ENCODE assay signal across 8 mouse cellular contexts in the genomic region with DNA sequence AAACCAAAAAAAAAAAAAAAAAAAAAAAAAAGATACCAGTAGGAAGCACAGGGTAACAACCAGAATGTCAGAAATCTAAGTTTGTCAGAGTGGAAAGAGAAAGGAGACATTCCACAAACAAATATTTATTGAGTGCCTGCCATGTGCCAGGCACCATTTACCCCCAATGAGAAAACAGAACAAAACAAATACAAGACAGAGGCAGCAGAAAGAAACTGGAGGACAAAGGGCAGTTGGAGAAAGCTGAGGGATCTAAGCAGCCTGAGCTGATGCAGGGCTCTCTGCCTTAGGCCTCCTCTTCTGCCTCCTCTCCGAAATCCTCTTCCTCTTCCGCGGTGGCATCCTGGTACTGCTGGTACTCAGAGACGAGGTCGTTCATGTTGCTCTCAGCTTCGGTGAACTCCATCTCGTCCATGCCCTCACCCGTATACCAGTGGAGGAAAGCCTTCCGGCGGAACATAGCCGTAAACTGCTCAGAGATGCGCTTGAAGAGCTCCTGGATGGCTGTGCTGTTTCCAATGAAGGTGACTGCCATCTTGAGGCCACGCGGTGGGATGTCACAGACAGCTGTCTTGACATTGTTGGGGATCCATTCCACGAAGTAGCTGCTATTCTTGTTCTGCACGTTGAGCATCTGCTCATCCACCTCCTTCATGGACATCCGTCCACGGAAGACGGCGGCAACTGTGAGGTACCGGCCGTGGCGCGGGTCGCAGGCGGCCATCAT. TPM values are rescaled to one million over a fixed set of nuclear protein-coding genes. Genes with fewer than 3 reads are reported as not detected.
DNase-seq lines count a peak whose midpoint lies in the region; ATAC-seq and TF ChIP-seq lines count a peak whose summit lies in the region.

No protein-coding gene starts in this region.

- H3K27ac ChIP-seq in heart, embryonic 14.5 days (replicated peaks in 1 of 2; ENCODE audit: control insufficient read depth in 1 of 2, insufficient read depth in 1 of 2, low read depth in 2 of 2, low read length in 2 of 2), result no peak overlapping the region
- no peak overlapping the region for H3K27ac ChIP-seq in CH12.LX (ENCODE audit: insufficient read depth, low read depth)
- H3K27ac ChIP-seq in embryonic facial prominence, embryonic 10.5 days (replicated peaks), result peak overlapping the region; percentile 95; the same call in 1 of the 2 replicates
- 0 out of 2 replicates have a peak overlapping the region, but pooled peaks have one; percentile 36 for H3K27ac ChIP-seq in intestine, postnatal 0 days (ENCODE audit: low read depth, low read length)

- TF ChIP-seq RAD21 in CH12.LX (IDR thresholded peaks at IDR 0.05; ENCODE audit: low read depth, low read length), result no peak

- H3K79me2 ChIP-seq in CH12.LX (replicated peaks; ENCODE audit: control insufficient read depth, extremely low read depth, insufficient read depth, poor library complexity, severe bottlenecking), result peaks cover 38% of the 10 kb centered on the region
- peaks cover 44% of the 10 kb centered on the region for H3K79me2 ChIP-seq in myocyte (ENCODE audit: control insufficient read depth, insufficient read depth)

- 75% methylated on average over 26 of the region's 26 CpGs for WGBS in heart, embryonic 14.5 days
- 83% methylated on average over 26 of the region's 26 CpGs for WGBS in embryonic facial prominence, embryonic 10.5 days
- WGBS in intestine, postnatal 0 days, result 56% methylated on average over 26 of the region's 26 CpGs

- peak overlapping the region; percentile 4 for H3ac ChIP-seq in myocyte (ENCODE audit: control insufficient read depth, insufficient read length)

- ATAC-seq in heart, embryonic 14.5 days (ENCODE audit: insufficient number of reproducible peaks, insufficient read depth, low FRiP score, low read depth), result no peak
- ATAC-seq in intestine, postnatal 0 days, result no peak

- H3K9me3 ChIP-seq in heart, embryonic 14.5 days (ENCODE audit: control insufficient read depth, low read length), result no peaks in the 10 kb centered on the region
- H3K9me3 ChIP-seq in CH12.LX (replicated peaks; ENCODE audit: low read length), result peaks cover 1% of the 10 kb centered on the region
- no peaks in the 10 kb centered on the region for H3K9me3 ChIP-seq in embryonic facial prominence, embryonic 10.5 days
- no peaks in the 10 kb centered on the region for H3K9me3 ChIP-seq in intestine, postnatal 0 days (ENCODE audit: control insufficient read depth)

- peak overlapping the region; percentile 71 for H3K4me2 ChIP-seq in heart, embryonic 14.5 days (ENCODE audit: low read length)
- no peak overlapping the region for H3K4me2 ChIP-seq in CH12.LX (ENCODE audit: insufficient read depth, low read depth, poor library complexity, severe bottlenecking)
- peak overlapping the region; percentile 37; the same call in 1 of the 2 replicates for H3K4me2 ChIP-seq in intestine, postnatal 0 days (replicated peaks; ENCODE audit: low read depth)
- peak overlapping the region; percentile 92 for H3K4me2 ChIP-seq in myocyte (ENCODE audit: low read depth)

- H3K4me3 ChIP-seq in heart, embryonic 14.5 days (ENCODE audit: control insufficient read depth in 1 of 2, insufficient read depth in 1 of 2, low read depth in 1 of 2, low read length in 2 of 2), result peak overlapping the region; percentile 80 to 81; a peak in 3 of 4 replicates
- peak overlapping the region in 2 of 3 experiments; percentile 7 to 83 for H3K4me3 ChIP-seq in CH12.LX (replicated peaks in 1 of 3; ENCODE audit: low read depth in 2 of 3, low read length in 2 of 3, poor library complexity in 1 of 3)
- peak overlapping the region; percentile 70 for H3K4me3 ChIP-seq in embryonic facial prominence, embryonic 10.5 days
- no peak overlapping the region for H3K4me3 ChIP-seq in intestine, postnatal 0 days (ENCODE audit: low read depth, low read length)
- peak overlapping the region; percentile 96 for H3K4me3 ChIP-seq in myocyte

- H3K9ac ChIP-seq in heart, embryonic 14.5 days (ENCODE audit: low read length), result peak overlapping the region; percentile 98
- H3K9ac ChIP-seq in CH12.LX (ENCODE audit: insufficient read depth, low read depth), result no peak overlapping the region
- no peak overlapping the region for H3K9ac ChIP-seq in intestine, postnatal 0 days (ENCODE audit: low read depth, low read length)

- TF ChIP-seq CTCF in CH12.LX (conservative IDR thresholded peaks at IDR 0.05 in 1 of 2, IDR thresholded peaks at IDR 0.05 in 1 of 2; ENCODE audit: low read depth in 2 of 2, low read length in 2 of 2), result no peak
- peak; percentile 42 for TF ChIP-seq CTCF in intestine, postnatal 0 days (IDR thresholded peaks at IDR 0.05; ENCODE audit: low read depth)

- TF ChIP-seq EP300 in CH12.LX (IDR thresholded peaks at IDR 0.05; ENCODE audit: low read length), result no peak

- DNase-seq in heart, adult 11 months, result no peak
- no peak for DNase-seq in CH12.LX (ENCODE audit: extremely low read depth)
- no peak for DNase-seq in embryonic facial prominence, embryonic 10.5 days (ENCODE audit: low spot score)
- DNase-seq in thymus, postnatal 4 days, result no peak
- no peak for DNase-seq in kidney, adult 8-10 months

- H3K4me1 ChIP-seq in heart, embryonic 14.5 days (ENCODE audit: control insufficient read depth in 2 of 2, insufficient read depth in 2 of 2, low read length in 2 of 2), result peaks cover 16 to 44% of the 10 kb centered on the region in 2 experiments
- peaks cover 11 to 33% of the 10 kb centered on the region in 2 experiments for H3K4me1 ChIP-seq in CH12.LX (ENCODE audit: control insufficient read depth in 1 of 2, insufficient read depth in 2 of 2)
- peaks cover 41% of the 10 kb centered on the region for H3K4me1 ChIP-seq in embryonic facial prominence, embryonic 10.5 days
- no peaks in the 10 kb centered on the region for H3K4me1 ChIP-seq in intestine, postnatal 0 days (replicated peaks; ENCODE audit: control insufficient read depth, insufficient read depth, low read length)

- no peak for TF ChIP-seq POLR2A in CH12.LX (IDR thresholded peaks at IDR 0.05; ENCODE audit: low read depth, low read length)
- TF ChIP-seq POLR2A in myocyte (IDR thresholded peaks at IDR 0.05; ENCODE audit: insufficient read length, low read depth), result peak; percentile 19

- H3K36me3 ChIP-seq in heart, embryonic 14.5 days (ENCODE audit: control insufficient read depth, insufficient read depth, low read length), result peaks cover 66% of the 10 kb centered on the region
- peaks cover 45 to 68% of the 10 kb centered on the region in 2 experiments for H3K36me3 ChIP-seq in CH12.LX (replicated peaks in 1 of 2; ENCODE audit: control insufficient read depth in 1 of 2, insufficient read depth in 1 of 2, low read length in 1 of 2)
- H3K36me3 ChIP-seq in embryonic facial prominence, embryonic 10.5 days (replicated peaks), result peaks cover 74% of the 10 kb centered on the region
- peaks cover 51% of the 10 kb centered on the region for H3K36me3 ChIP-seq in intestine, postnatal 0 days (ENCODE audit: control insufficient read depth, insufficient read depth)
- H3K36me3 ChIP-seq in myocyte (ENCODE audit: control insufficient read depth, insufficient read depth), result peaks cover 34% of the 10 kb centered on the region

- in situ Hi-C loops in CH12.LX (cut with MboI; ENCODE audit: low pct_ligation_motif_present, low pct_unique_long_range_greater_than_20kb, low sequenced_read_pairs), result loop anchor here (5.0 kb wide), 1 partner anchor 37 kb away; no protein-coding TSS in a partner anchor

- H3K27me3 ChIP-seq in heart, embryonic 14.5 days (ENCODE audit: control insufficient read depth, insufficient read depth, low read length), result no peaks in the 10 kb centered on the region
- H3K27me3 ChIP-seq in CH12.LX (replicated peaks) (no peaks in the 10 kb centered on the region), myocyte (ENCODE audit: control insufficient read depth, insufficient read depth, insufficient read length) (no peaks in the 10 kb centered on the region)
- no peaks in the 10 kb centered on the region for H3K27me3 ChIP-seq in embryonic facial prominence, embryonic 10.5 days (replicated peaks; ENCODE audit: low read depth, poor library complexity, severe bottlenecking)
- no peaks in the 10 kb centered on the region for H3K27me3 ChIP-seq in intestine, postnatal 0 days (replicated peaks; ENCODE audit: control insufficient read depth, insufficient read depth, low read length)

- dilution Hi-C loops in CH12.LX (cut with MboI; ENCODE audit: extremely low pct_ligation_motif_present, extremely low pct_unique_long_range_greater_than_20kb, low sequenced_read_pairs), result no loop called here

RNA-seq across cellular contexts. Expression of gene Tubb5, which starts 3.2 kb away (rescaled TPM):
- polyA plus RNA-seq in heart, embryonic 14.5 days (2014; fragmentation: Nextera tagmentation; extraction: Ambion mirVana), result 673 and 698 TPM in 2 replicates
- total RNA-seq in CH12.LX (2012; rRNA removed) (1,014 and 1,058 TPM in 2 replicates), CH12.LX (2014; rRNA removed) (1,031 and 1,121 TPM in 2 replicates)
- polyA plus RNA-seq in CH12.LX (2012; ENCODE audit: insufficient read length, low read depth) (962 and 1,053 TPM in 2 replicates), myocyte (2012; fragmentation: generic; extraction: Trizol) (692 TPM)
- 1,654 and 1,662 TPM in 2 replicates for polyA plus RNA-seq in embryonic facial prominence, embryonic 10.5 days (2016; fragmentation: Nextera tagmentation; extraction: Ambion mirVana)
- polyA plus RNA-seq in intestine, postnatal 0 days (2015; fragmentation: Nextera tagmentation; extraction: Ambion mirVana), result 233 and 240 TPM in 2 replicates

RNA-seq across cellular contexts. Expression of gene Mdc1, which starts 6.5 kb away (rescaled TPM):
- 15.3 and 16.1 TPM in 2 replicates for polyA plus RNA-seq in heart, embryonic 14.5 days (2014; fragmentation: Nextera tagmentation; extraction: Ambion mirVana)
- total RNA-seq in CH12.LX (2012; rRNA removed) (8.2 and 8.5 TPM in 2 replicates), CH12.LX (2014; rRNA removed) (2.4 and 3.3 TPM in 2 replicates)
- polyA plus RNA-seq in CH12.LX (2012; ENCODE audit: insufficient read length, low read depth) (14.4 and 15.7 TPM in 2 replicates), myocyte (2012; fragmentation: generic; extraction: Trizol) (7.0 TPM)
- 18.4 and 21.2 TPM in 2 replicates for polyA plus RNA-seq in embryonic facial prominence, embryonic 10.5 days (2016; fragmentation: Nextera tagmentation; extraction: Ambion mirVana)
- 2.3 and 2.7 TPM in 2 replicates for polyA plus RNA-seq in intestine, postnatal 0 days (2015; fragmentation: Nextera tagmentation; extraction: Ambion mirVana)

RNA-seq across cellular contexts. Expression of gene Flot1, which starts 11.8 kb away (rescaled TPM):
- 86.8 and 93.7 TPM in 2 replicates for polyA plus RNA-seq in heart, embryonic 14.5 days (2014; fragmentation: Nextera tagmentation; extraction: Ambion mirVana)
- total RNA-seq in CH12.LX (2012; rRNA removed), result 14.2 and 21.6 TPM in 2 replicates
- total RNA-seq in CH12.LX (2014; rRNA removed), result 12.8 and 16.3 TPM in 2 replicates
- 17.6 and 18.9 TPM in 2 replicates for polyA plus RNA-seq in CH12.LX (2012; ENCODE audit: insufficient read length, low read depth)
- 45.9 and 49.2 TPM in 2 replicates for polyA plus RNA-seq in embryonic facial prominence, embryonic 10.5 days (2016; fragmentation: Nextera tagmentation; extraction: Ambion mirVana)
- polyA plus RNA-seq in intestine, postnatal 0 days (2015; fragmentation: Nextera tagmentation; extraction: Ambion mirVana), result 56.4 and 57.8 TPM in 2 replicates
- polyA plus RNA-seq in myocyte (2012; fragmentation: generic; extraction: Trizol), result 107 TPM

RNA-seq across cellular contexts. Expression of gene Ier3, which starts 13.4 kb away (rescaled TPM):
- polyA plus RNA-seq in heart, embryonic 14.5 days (2014; fragmentation: Nextera tagmentation; extraction: Ambion mirVana), result 20.8 and 27.3 TPM in 2 replicates
- total RNA-seq in CH12.LX (2012; rRNA removed), result 16.5 and 27.2 TPM in 2 replicates
- 13.9 and 15.0 TPM in 2 replicates for total RNA-seq in CH12.LX (2014; rRNA removed)
- 12.4 and 12.6 TPM in 2 replicates for polyA plus RNA-seq in CH12.LX (2012; ENCODE audit: insufficient read length, low read depth)
- polyA plus RNA-seq in embryonic facial prominence, embryonic 10.5 days (2016; fragmentation: Nextera tagmentation; extraction: Ambion mirVana), result 3.7 and 4.4 TPM in 2 replicates
- 34.6 and 36.9 TPM in 2 replicates for polyA plus RNA-seq in intestine, postnatal 0 days (2015; fragmentation: Nextera tagmentation; extraction: Ambion mirVana)
- 45.1 TPM for polyA plus RNA-seq in myocyte (2012; fragmentation: generic; extraction: Trizol)

RNA-seq across cellular contexts. Expression of gene Nrm, which starts 26.3 kb away (rescaled TPM):
- polyA plus RNA-seq in heart, embryonic 14.5 days (2014; fragmentation: Nextera tagmentation; extraction: Ambion mirVana), result 44.0 and 44.9 TPM in 2 replicates
- total RNA-seq in CH12.LX (2012; rRNA removed) (12.5 and 16.7 TPM in 2 replicates), CH12.LX (2014; rRNA removed) (10.0 and 12.1 TPM in 2 replicates)
- polyA plus RNA-seq in CH12.LX (2012; ENCODE audit: insufficient read length, low read depth) (14.0 and 15.4 TPM in 2 replicates), myocyte (2012; fragmentation: generic; extraction: Trizol) (18.5 TPM)
- 64.6 and 65.1 TPM in 2 replicates for polyA plus RNA-seq in embryonic facial prominence, embryonic 10.5 days (2016; fragmentation: Nextera tagmentation; extraction: Ambion mirVana)
- 19.8 and 20.6 TPM in 2 replicates for polyA plus RNA-seq in intestine, postnatal 0 days (2015; fragmentation: Nextera tagmentation; extraction: Ambion mirVana)

Comparison
In these comparisons a context has a peak if more than half of its experiments do, and no peak if none do; other contexts are left out.
1. H3K27ac ChIP-seq: peak in embryonic facial prominence, embryonic 10.5 days (single experiment) and intestine, postnatal 0 days (single experiment); none in heart, embryonic 14.5 days (0 of 2) and CH12.LX (single experiment).